Mouse (Mus musculus): ENCODE measurements around the gene Omp. TPM values are rescaled to one million over a fixed set of nuclear protein-coding genes. Genes with fewer than 3 reads are reported as not detected.

The Omp gene
- polyA plus RNA-seq, 1 experiment from 2014 or later, result 0.17 TPM

- Histone ChIP-seq H3K9me3 (replicated peaks; ENCODE audit: control insufficient read depth, low read length) (no peaks in the 10 kb centered on the region), H3K4me2 (ENCODE audit: low read depth, low read length) (peak within 1 kb of the TSS; percentile 66), H3K36me3 (ENCODE audit: control insufficient read depth, insufficient read depth) (no peaks in the 10 kb centered on the region), H3K27me3 (ENCODE audit: control insufficient read depth, insufficient read depth, low read length) (no peaks in the 10 kb centered on the region), H3K9ac (ENCODE audit: low read length) (peak within 1 kb of the TSS; percentile 52; the same call in 1 of the 2 replicates), H3K4me3 (ENCODE audit: low read length) (peak within 1 kb of the TSS; percentile 39), H3K27ac (ENCODE audit: low read length) (no peak within 1 kb of the TSS), H3K4me1 (ENCODE audit: control insufficient read depth, insufficient read depth, low read length) (peaks cover 15% of the 10 kb centered on the region)
- peak; percentile 28; the same call in 1 of the 2 replicates for ATAC-seq (replicated peaks; ENCODE audit: extremely low read depth, insufficient read depth, low FRiP score)
- 41% methylated on average over 9 of the region's 9 CpGs for WGBS
These were observed 25.9 kb downstream of the Omp start, which contains the start of gene Myo7a for GRCm38 (mm10) chr7:98119179-98119960. Myo7a (minus strand) TSS chr7:98119524.

- Histone ChIP-seq H3K9ac (ENCODE audit: low read length) (0 out of 2 replicates have a peak overlapping the region, but pooled peaks have one; percentile 11), H3K4me1 (ENCODE audit: control insufficient read depth, insufficient read depth, low read length) (peaks cover 15% of the 10 kb centered on the region), H3K27ac (ENCODE audit: low read length) (no peak overlapping the region), H3K4me3 (ENCODE audit: low read length) (no peak overlapping the region), H3K27me3 (ENCODE audit: control insufficient read depth, insufficient read depth, low read length) (peaks cover 6% of the 10 kb centered on the region), H3K9me3 (replicated peaks; ENCODE audit: control insufficient read depth, low read length) (no peaks in the 10 kb centered on the region), H3K36me3 (ENCODE audit: control insufficient read depth, insufficient read depth) (no peaks in the 10 kb centered on the region), H3K4me2 (ENCODE audit: low read depth, low read length) (no peak overlapping the region)
- 26% methylated on average over 11 of the region's 11 CpGs for WGBS
- peak; percentile 52 for ATAC-seq (replicated peaks; ENCODE audit: extremely low read depth, insufficient read depth, low FRiP score)
These were observed 28.2 kb downstream of the Omp start for GRCm38 (mm10) chr7:98117012-98117660.

- WGBS, result 49% methylated on average over 6 of the region's 6 CpGs
- no peaks in the 10 kb centered on the region for H3K36me3 ChIP-seq (ENCODE audit: control insufficient read depth, insufficient read depth)
- no peak for ATAC-seq (replicated peaks; ENCODE audit: extremely low read depth, insufficient read depth, low FRiP score)
These were observed 30.6 kb downstream of the Omp start for GRCm38 (mm10) chr7:98114656-98115055.

GRCm38 (mm10) chr7:98111233-98111632, 34.1 kb downstream of the Omp start:
- H3K4me3 ChIP-seq (ENCODE audit: low read length), result peak overlapping the region; percentile 38
- H3K27ac ChIP-seq (ENCODE audit: low read length), result no peak overlapping the region
- peak overlapping the region; percentile 59 for H3K9ac ChIP-seq (ENCODE audit: low read length)
- H3K4me2 ChIP-seq (ENCODE audit: low read depth, low read length), result peak overlapping the region; percentile 54
- H3K27me3 ChIP-seq (ENCODE audit: control insufficient read depth, insufficient read depth, low read length), result peaks cover 27% of the 10 kb centered on the region
- WGBS, result 6% methylated on average over 25 of the region's 25 CpGs
- H3K4me1 ChIP-seq (ENCODE audit: control insufficient read depth, insufficient read depth, low read length), result peaks cover 7% of the 10 kb centered on the region
- no peaks in the 10 kb centered on the region for H3K36me3 ChIP-seq (ENCODE audit: control insufficient read depth, insufficient read depth)
- H3K9me3 ChIP-seq (replicated peaks; ENCODE audit: control insufficient read depth, low read length), result no peaks in the 10 kb centered on the region
- ATAC-seq (replicated peaks; ENCODE audit: extremely low read depth, insufficient read depth, low FRiP score), result no peak

More at GRCm38 (mm10) chr7:98114656-98115055, 30.6 kb downstream of the Omp start:
- Histone ChIP-seq H3K4me3 (ENCODE audit: low read length) (no peak overlapping the region), H3K27me3 (ENCODE audit: control insufficient read depth, insufficient read depth, low read length) (peaks cover 27% of the 10 kb centered on the region), H3K4me2 (ENCODE audit: low read depth, low read length) (no peak overlapping the region), H3K27ac (ENCODE audit: low read length) (no peak overlapping the region), H3K9me3 (replicated peaks; ENCODE audit: control insufficient read depth, low read length) (no peaks in the 10 kb centered on the region), H3K4me1 (ENCODE audit: control insufficient read depth, insufficient read depth, low read length) (peaks cover 17% of the 10 kb centered on the region), H3K9ac (ENCODE audit: low read length) (no peak overlapping the region)

GRCm38 (mm10) chr7:98109771-98110170, 35.5 kb downstream of the Omp start:
- Histone ChIP-seq H3K9me3 (replicated peaks; ENCODE audit: control insufficient read depth, low read length) (no peaks in the 10 kb centered on the region), H3K27me3 (ENCODE audit: control insufficient read depth, insufficient read depth, low read length) (peaks cover 27% of the 10 kb centered on the region), H3K4me3 (ENCODE audit: low read length) (no peak overlapping the region), H3K9ac (ENCODE audit: low read length) (no peak overlapping the region), H3K4me1 (ENCODE audit: control insufficient read depth, insufficient read depth, low read length) (peaks cover 5% of the 10 kb centered on the region), H3K27ac (ENCODE audit: low read length) (no peak overlapping the region), H3K36me3 (ENCODE audit: control insufficient read depth, insufficient read depth) (no peaks in the 10 kb centered on the region), H3K4me2 (ENCODE audit: low read depth, low read length) (no peak overlapping the region)
- WGBS, result 64% methylated on average over 4 of the region's 4 CpGs
- no peak for ATAC-seq (replicated peaks; ENCODE audit: extremely low read depth, insufficient read depth, low FRiP score)

- 77% methylated on average over 16 of the region's 16 CpGs for WGBS
- no peak for ATAC-seq (replicated peaks; ENCODE audit: extremely low read depth, insufficient read depth, low FRiP score)
- Histone ChIP-seq H3K4me1 (ENCODE audit: control insufficient read depth, insufficient read depth, low read length) (peaks cover 12% of the 10 kb centered on the region), H3K4me3 (ENCODE audit: low read length) (no peak overlapping the region), H3K36me3 (ENCODE audit: control insufficient read depth, insufficient read depth) (no peaks in the 10 kb centered on the region), H3K9me3 (replicated peaks; ENCODE audit: control insufficient read depth, low read length) (no peaks in the 10 kb centered on the region), H3K27ac (ENCODE audit: low read length) (no peak overlapping the region), H3K4me2 (ENCODE audit: low read depth, low read length) (no peak overlapping the region), H3K27me3 (ENCODE audit: control insufficient read depth, insufficient read depth, low read length) (peaks cover 27% of the 10 kb centered on the region), H3K9ac (ENCODE audit: low read length) (no peak overlapping the region)
These were observed 36.5 kb downstream of the Omp start for GRCm38 (mm10) chr7:98108636-98109430.

- 84% methylated on average over 7 of the region's 7 CpGs for WGBS
- no peaks in the 10 kb centered on the region for H3K9me3 ChIP-seq (replicated peaks; ENCODE audit: control insufficient read depth, low read length)
These were observed 39.0 kb downstream of the Omp start for GRCm38 (mm10) chr7:98106272-98106671.

GRCm38 (mm10) chr7:98104481-98105435, 40.5 kb downstream of the Omp start:
- H3K4me1 ChIP-seq (ENCODE audit: control insufficient read depth, insufficient read depth, low read length), result peaks cover 16% of the 10 kb centered on the region
- H3K27me3 ChIP-seq (ENCODE audit: control insufficient read depth, insufficient read depth, low read length), result no peaks in the 10 kb centered on the region
- peak overlapping the region; percentile 66 for H3K27ac ChIP-seq (ENCODE audit: low read length)
- no peaks in the 10 kb centered on the region for H3K9me3 ChIP-seq (replicated peaks; ENCODE audit: control insufficient read depth, low read length)
- no peak overlapping the region for H3K9ac ChIP-seq (ENCODE audit: low read length)
- H3K4me3 ChIP-seq (ENCODE audit: low read length), result no peak overlapping the region
- H3K36me3 ChIP-seq (ENCODE audit: control insufficient read depth, insufficient read depth), result no peaks in the 10 kb centered on the region
- WGBS, result 51% methylated on average over 16 of the region's 16 CpGs
- no peak overlapping the region for H3K4me2 ChIP-seq (ENCODE audit: low read depth, low read length)
- ATAC-seq (replicated peaks; ENCODE audit: extremely low read depth, insufficient read depth, low FRiP score), result peak; percentile 41

More at GRCm38 (mm10) chr7:98106272-98106671, 39.0 kb downstream of the Omp start:
- Histone ChIP-seq H3K36me3 (ENCODE audit: control insufficient read depth, insufficient read depth) (no peaks in the 10 kb centered on the region), H3K4me3 (ENCODE audit: low read length) (no peak overlapping the region), H3K4me2 (ENCODE audit: low read depth, low read length) (no peak overlapping the region), H3K27me3 (ENCODE audit: control insufficient read depth, insufficient read depth, low read length) (peaks cover 12% of the 10 kb centered on the region), H3K9ac (ENCODE audit: low read length) (no peak overlapping the region), H3K27ac (ENCODE audit: low read length) (no peak overlapping the region), H3K4me1 (ENCODE audit: control insufficient read depth, insufficient read depth, low read length) (peaks cover 19% of the 10 kb centered on the region)
- no peak for ATAC-seq (replicated peaks; ENCODE audit: extremely low read depth, insufficient read depth, low FRiP score)
